Mouse (Mus musculus): ENCODE results near the gene Crtc1. TPM values are rescaled to one million over a fixed set of nuclear protein-coding genes. Genes with fewer than 3 reads are reported as not detected.
A peak's percentile ranks its signal among the peaks of the same experiment; 100 is the strongest.

Crtc1 gene
- total and polyA plus RNA-seq, 3 experiments = 3.3 to 18.0 TPM; not detected in 1

GRCm38 (mm10) chr8:70415540-70416451, 23.6 kb downstream of the Crtc1 start:
- H3K27ac ChIP-seq (ENCODE audit: control insufficient read depth, low read depth, low read length) = no peak overlapping the region
- H3K36me3 ChIP-seq (ENCODE audit: control insufficient read depth in 1 of 2, insufficient read depth in 2 of 2, low read length in 2 of 2) = peaks cover 0 to 6% of the 10 kb centered on the region in 2 experiments; a peak in 3 of 4 replicates
- H3K4me1 ChIP-seq (ENCODE audit: control insufficient read depth in 1 of 2, insufficient read depth in 2 of 2, low read length in 2 of 2) = peaks cover 9 to 15% of the 10 kb centered on the region in 2 experiments
- H3K9me3 ChIP-seq (replicated peaks; ENCODE audit: insufficient read depth, low read length) = no peaks in the 10 kb centered on the region
- 0 out of 2 replicates have a peak, but pooled peaks have one; percentile 32 for TF ChIP-seq MYC (IDR thresholded peaks at IDR 0.05; ENCODE audit: low read depth, low read length)
- TF ChIP-seq SMC3 (IDR thresholded peaks at IDR 0.05; ENCODE audit: low read depth, low read length) = peak; percentile 56
- no peak for TF ChIP-seq NRF1 (IDR thresholded peaks at IDR 0.05; ENCODE audit: insufficient read depth, low read depth, low read length, poor library complexity, severe bottlenecking)
- peak; percentile 65 for TF ChIP-seq RAD21 (IDR thresholded peaks at IDR 0.05; ENCODE audit: low read depth, low read length)
- 0 out of 2 replicates have a peak, but pooled peaks have one; percentile 24 for TF ChIP-seq GATA1 (IDR thresholded peaks at IDR 0.05; ENCODE audit: low read depth, low read length)
- no peak for TF ChIP-seq MEF2A (IDR thresholded peaks at IDR 0.05; ENCODE audit: extremely low read depth, insufficient replicate concordance, low read depth, low read length, poor library complexity, severe bottlenecking)
- peak; percentile 70 to 78 (median 71) for TF ChIP-seq CTCF (IDR thresholded peaks at IDR 0.05 in 2 of 3, conservative IDR thresholded peaks at IDR 0.05 in 1 of 3; ENCODE audit: control insufficient read depth in 1 of 3, insufficient read depth in 1 of 3, low read depth in 2 of 3, low read length in 3 of 3, poor library complexity in 1 of 3, severe bottlenecking in 1 of 3)
- no peaks in the 10 kb centered on the region for H3K27me3 ChIP-seq (ENCODE audit: control insufficient read depth in 1 of 2, insufficient read depth in 2 of 2, low read length in 2 of 2)
- H3K79me2 ChIP-seq (ENCODE audit: control insufficient read depth, insufficient read depth, low read length, poor library complexity) = no peaks in the 10 kb centered on the region; the same call in 1 of the 2 replicates
- H3K4me3 ChIP-seq (ENCODE audit: control insufficient read depth in 1 of 2, insufficient read depth in 1 of 2, low read depth in 2 of 2, low read length in 2 of 2) = no peak overlapping the region
- no peak overlapping the region for H3K9ac ChIP-seq (ENCODE audit: control insufficient read depth, low read depth, low read length, poor library complexity, severe bottlenecking)
- DNase-seq (ENCODE audit: low read depth, low spot score) = peak; percentile 67

- Histone ChIP-seq H3K4me1 (ENCODE audit: control insufficient read depth in 1 of 2, insufficient read depth in 2 of 2, low read length in 2 of 2) (peaks cover 2 to 5% of the 10 kb centered on the region in 2 experiments; a peak in 2 of 4 replicates), H3K9ac (ENCODE audit: control insufficient read depth, low read depth, low read length, poor library complexity, severe bottlenecking) (no peak overlapping the region), H3K27ac (ENCODE audit: control insufficient read depth, low read depth, low read length) (peak overlapping the region; percentile 5; the same call in 1 of the 2 replicates), H3K4me3 (ENCODE audit: control insufficient read depth in 1 of 2, insufficient read depth in 1 of 2, low read depth in 2 of 2, low read length in 2 of 2) (no peak overlapping the region), H3K27me3 (ENCODE audit: control insufficient read depth in 1 of 2, insufficient read depth in 2 of 2, low read length in 2 of 2) (no peaks in the 10 kb centered on the region), H3K9me3 (replicated peaks; ENCODE audit: insufficient read depth, low read length) (no peaks in the 10 kb centered on the region), H3K79me2 (ENCODE audit: control insufficient read depth, insufficient read depth, low read length, poor library complexity) (no peaks in the 10 kb centered on the region), H3K36me3 (ENCODE audit: control insufficient read depth in 1 of 2, insufficient read depth in 2 of 2, low read length in 2 of 2) (peaks cover 0 to 2% of the 10 kb centered on the region in 2 experiments; a peak in 2 of 4 replicates)
- peak; percentile 45 for DNase-seq (ENCODE audit: low read depth, low spot score)
- peak; percentile 23; the same call in 1 of the 2 replicates for TF ChIP-seq GABPA (IDR thresholded peaks at IDR 0.05; ENCODE audit: low read depth, low read length)
- no peak for TF ChIP-seq MAX (IDR thresholded peaks at IDR 0.05; ENCODE audit: low read length)
- peak; percentile 67; the same call in 1 of the 2 replicates for TF ChIP-seq ETS1 (IDR thresholded peaks at IDR 0.05; ENCODE audit: low read depth, low read length)
- TF ChIP-seq MEF2A (IDR thresholded peaks at IDR 0.05; ENCODE audit: extremely low read depth, insufficient replicate concordance, low read depth, low read length, poor library complexity, severe bottlenecking) = no peak
- 0 out of 2 replicates have a peak, but pooled peaks have one; percentile 58 for TF ChIP-seq MAFK (IDR thresholded peaks at IDR 0.05; ENCODE audit: borderline replicate concordance, low read depth, low read length)
- TF ChIP-seq SMC3 (IDR thresholded peaks at IDR 0.05; ENCODE audit: low read depth, low read length) = no peak
- no peak for TF ChIP-seq ELF1 (IDR thresholded peaks at IDR 0.05; ENCODE audit: low read depth, low read length)
- TF ChIP-seq EP300 (IDR thresholded peaks at IDR 0.05; ENCODE audit: low read depth in 1 of 2, low read length in 2 of 2) = peak in 1 of 2 experiments; percentile 17; a peak in 1 of 4 replicates
- TF ChIP-seq POLR2AphosphoS5 (IDR thresholded peaks at IDR 0.05; ENCODE audit: borderline replicate concordance, low read depth, low read length) = no peak
These were observed 25.0 kb downstream of the Crtc1 start for GRCm38 (mm10) chr8:70414310-70414946.
